Mouse (Mus musculus) forebrain, embryonic 10.5 days (tissue): ENCODE data around the gene Hlcs. TPM values are rescaled to one million over a fixed set of nuclear protein-coding genes. Genes with fewer than 3 reads are reported as not detected.
"Not testable (repeated sequence)": the region's sequence is repeated elsewhere in the genome, so short reads cannot be mapped to it uniquely, and the experiment has no call there.

Experiments
- DNase-seq: peaks from one replicate; pipeline ENCODE4 v3.0.0-alpha.2; 2017; ENCODE audit warnings: low spot score; ENCODE audit errors: extremely low spot score
- H3K27ac ChIP-seq: fragments of 300-500 bp; sonication (generic); 2 replicates; pipeline ENCODE4 v1.5.1; 2016; ENCODE audit warnings: mild to moderate bottlenecking
- H3K27me3 ChIP-seq: fragments of 300-500 bp; sonication (generic); 2 replicates; pipeline ENCODE4 v1.6.1; 2016; ENCODE audit warnings: mild to moderate bottlenecking; ENCODE audit not compliant: poor library complexity, severe bottlenecking
- H3K36me3 ChIP-seq: fragments of 300-500 bp; sonication (generic); replicated peaks from 2 replicates; pipeline ENCODE4 v1.6.1; 2016; ENCODE audit warnings: mild to moderate bottlenecking, moderate library complexity
- H3K4me1 ChIP-seq: fragments of 300-500 bp; sonication (generic); 2 replicates; pipeline ENCODE4 v1.6.1; 2016
- H3K4me3 ChIP-seq: fragments of 300-500 bp; sonication (generic); 2 replicates; pipeline ENCODE4 v1.5.1; 2016; ENCODE audit warnings: mild to moderate bottlenecking, moderate library complexity
- H3K9me3 ChIP-seq: fragments of 300-500 bp; sonication (generic); 2 replicates; pipeline ENCODE4 v1.6.1; 2016; ENCODE audit warnings: mild to moderate bottlenecking, moderate library complexity
- WGBS: fragments of 180-500 bp; shearing (Covaris S2); methylation state at CpG from one replicate; pipeline ENCODE4 v1.1.7; 2016; 5-methylcytosine and 5-hydroxymethylcytosine counted together
- polyA plus RNA-seq: library from polyadenylated mRNA; unstranded; fragments of >200 nt; fragmentation: Nextera tagmentation; extraction: Ambion mirVana; gene quantifications from 2 replicates; pipeline ENCODE4 v1.2.1, GENCODE M21; 2016

The Hlcs gene
- polyA plus RNA-seq, 1 experiment from 2014 or later, result 14.4 TPM

GRCm38 (mm10) chr16:94345733-94346132 is 32.4 kb upstream of the Hlcs start:
- Histone ChIP-seq H3K27me3 (no peaks in the 10 kb centered on the region), H3K9me3 (no peaks in the 10 kb centered on the region), H3K4me1 (peaks cover 10% of the 10 kb centered on the region; the same call in 1 of the 2 replicates), H3K27ac (no peak overlapping the region), H3K36me3 (no peaks in the 10 kb centered on the region), H3K4me3 (no peak overlapping the region)
- no peak for DNase-seq
- WGBS, result 83% methylated on average over 1 of the region's 1 CpGs

DNA sequence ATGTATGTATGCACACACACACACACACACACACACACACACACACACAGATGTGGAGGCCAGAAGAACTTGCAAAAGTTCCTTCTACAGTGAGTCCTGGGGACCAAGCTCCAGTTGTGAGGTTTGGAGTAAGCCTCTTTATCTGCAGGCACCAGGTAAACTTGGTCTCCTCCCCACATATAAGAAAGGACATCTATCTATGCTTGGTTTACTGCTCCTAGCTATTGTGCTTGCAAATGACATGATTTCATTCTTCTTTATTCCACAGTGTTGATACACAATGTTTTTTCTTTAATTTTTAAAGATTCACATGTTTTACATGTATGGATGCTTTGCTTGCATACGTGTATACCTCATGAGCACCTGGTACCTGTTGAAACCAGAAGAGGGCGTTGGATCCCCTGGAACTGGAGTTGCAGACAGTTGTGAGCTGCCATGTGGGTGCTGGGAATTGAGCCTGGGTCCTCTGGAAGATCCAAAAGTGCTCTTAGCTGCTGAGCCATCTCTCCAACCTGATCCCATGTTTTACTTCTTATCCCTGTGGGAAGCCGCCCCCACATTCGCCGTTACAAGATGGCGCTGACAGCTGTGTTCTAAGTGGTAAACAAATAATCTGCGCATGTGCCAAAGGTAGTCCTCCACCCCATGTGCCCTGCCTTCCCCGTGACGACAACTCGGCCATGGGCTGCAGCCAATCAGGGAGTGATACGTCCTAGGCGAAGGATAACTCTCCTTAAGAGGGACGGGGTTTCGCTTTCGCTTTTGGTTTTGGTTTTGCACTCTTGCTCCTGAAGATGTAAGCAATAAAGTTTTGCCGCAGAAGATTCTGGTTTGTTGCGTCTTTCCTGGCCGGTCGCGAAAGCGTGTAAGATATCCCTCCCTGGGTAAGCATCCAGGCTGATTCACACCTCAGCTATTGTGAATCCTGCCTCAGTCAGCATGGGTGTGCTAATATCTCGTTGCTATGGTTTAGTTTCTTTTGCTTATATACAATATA is 26.1 kb upstream of the Hlcs start:
- not testable (repeated sequence) for DNase-seq, H3K36me3 ChIP-seq, H3K4me1 ChIP-seq, H3K9me3 ChIP-seq, H3K4me3 ChIP-seq, H3K27me3 ChIP-seq, H3K27ac ChIP-seq
- WGBS, result 93% methylated on average over 22 of the region's 22 CpGs

GRCm38 (mm10) chr16:94335656-94336055 is 22.3 kb upstream of the Hlcs start:
- H3K27me3 ChIP-seq, result peaks cover 8% of the 10 kb centered on the region
- H3K4me1 ChIP-seq, result peaks cover 7% of the 10 kb centered on the region
- H3K9me3 ChIP-seq, result no peaks in the 10 kb centered on the region
- no peak overlapping the region for H3K27ac ChIP-seq
- no peak overlapping the region for H3K4me3 ChIP-seq
- no peak for DNase-seq
- WGBS, result 43% methylated on average over 5 of the region's 5 CpGs
- no peaks in the 10 kb centered on the region for H3K36me3 ChIP-seq

GRCm38 (mm10) chr16:94331886-94332252 is 18.5 kb upstream of the Hlcs start:
- Histone ChIP-seq H3K4me1 (peaks cover 39% of the 10 kb centered on the region), H3K4me3 (no peak overlapping the region), H3K27me3 (peaks cover 46% of the 10 kb centered on the region), H3K9me3 (no peaks in the 10 kb centered on the region), H3K27ac (no peak overlapping the region), H3K36me3 (no peaks in the 10 kb centered on the region)
- WGBS, result 61% methylated on average over 5 of the region's 5 CpGs
- peak; percentile 39 for DNase-seq

GRCm38 (mm10) chr16:94331233-94331885 is 18.0 kb upstream of the Hlcs start:
- H3K9me3 ChIP-seq, result no peaks in the 10 kb centered on the region
- no peak overlapping the region for H3K27ac ChIP-seq
- 85% methylated on average over 9 of the region's 9 CpGs for WGBS
- H3K4me1 ChIP-seq, result peaks cover 39% of the 10 kb centered on the region
- H3K4me3 ChIP-seq, result no peak overlapping the region
- DNase-seq, result no peak
- no peaks in the 10 kb centered on the region for H3K36me3 ChIP-seq
- H3K27me3 ChIP-seq, result peaks cover 51% of the 10 kb centered on the region

DNA sequence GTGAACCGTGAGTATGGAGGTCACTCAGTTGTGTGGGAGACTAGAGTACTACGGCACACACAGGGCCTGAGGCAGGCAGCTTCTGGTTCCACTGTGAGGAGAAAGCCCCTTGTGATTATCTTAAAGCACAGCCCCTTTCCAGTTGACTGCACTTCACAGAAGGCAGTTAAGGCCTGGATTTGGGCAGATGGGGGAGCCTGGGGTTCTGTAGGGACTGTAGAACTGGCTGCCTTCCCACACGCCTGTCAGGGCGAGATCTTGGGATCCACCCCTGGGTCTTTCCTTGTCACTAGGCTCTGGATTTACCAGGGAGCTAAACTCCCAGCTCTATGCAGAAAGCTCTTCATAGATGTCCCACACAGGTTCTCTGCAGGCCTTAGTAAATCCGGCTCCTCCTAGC is 17.1 kb upstream of the Hlcs start:
- WGBS, result 34% methylated on average over 5 of the region's 5 CpGs
- H3K27ac ChIP-seq, result peak overlapping the region; percentile 3; the same call in 1 of the 2 replicates
- H3K4me3 ChIP-seq, result no peak overlapping the region
- peaks cover 35% of the 10 kb centered on the region for H3K4me1 ChIP-seq
- H3K9me3 ChIP-seq, result no peaks in the 10 kb centered on the region
- H3K36me3 ChIP-seq, result no peaks in the 10 kb centered on the region
- DNase-seq, result no peak
- H3K27me3 ChIP-seq, result peaks cover 60% of the 10 kb centered on the region

- H3K9me3 ChIP-seq, result no peaks in the 10 kb centered on the region
- H3K4me3 ChIP-seq, result peak overlapping the region; percentile 61
- H3K4me1 ChIP-seq, result peaks cover 35% of the 10 kb centered on the region
- DNase-seq, result peak; percentile 33
- no peaks in the 10 kb centered on the region for H3K36me3 ChIP-seq
- peak overlapping the region; percentile 83; the same call in 1 of the 2 replicates for H3K27ac ChIP-seq
- H3K27me3 ChIP-seq, result peaks cover 60% of the 10 kb centered on the region
- 6% methylated on average over 25 of the region's 25 CpGs for WGBS
These were observed 15.8 kb upstream of the Hlcs start for GRCm38 (mm10) chr16:94328881-94329867.

- no peaks in the 10 kb centered on the region for H3K36me3 ChIP-seq
- DNase-seq, result peak; percentile 54
- no peaks in the 10 kb centered on the region for H3K9me3 ChIP-seq
- WGBS, result 1% methylated on average over 63 of the region's 63 CpGs
- peak within 1 kb of the TSS; percentile 61 for H3K4me3 ChIP-seq
- peaks cover 35% of the 10 kb centered on the region for H3K4me1 ChIP-seq
- peak within 1 kb of the TSS; percentile 83 for H3K27ac ChIP-seq
- H3K27me3 ChIP-seq, result peaks cover 60% of the 10 kb centered on the region
These were observed 14.7 kb upstream of the Hlcs start, which contains the start of gene Ripply3 for GRCm38 (mm10) chr16:94327781-94328711. Ripply3 (plus strand) TSS chr16:94328420.

- Histone ChIP-seq H3K4me1 (peaks cover 35% of the 10 kb centered on the region), H3K27ac (no peak overlapping the region), H3K27me3 (peaks cover 56% of the 10 kb centered on the region), H3K9me3 (no peaks in the 10 kb centered on the region), H3K4me3 (no peak overlapping the region), H3K36me3 (no peaks in the 10 kb centered on the region)
- WGBS, result 87% methylated on average over 3 of the region's 3 CpGs
- no peak for DNase-seq
These were observed 12.6 kb upstream of the Hlcs start for GRCm38 (mm10) chr16:94326008-94326407.

DNA sequence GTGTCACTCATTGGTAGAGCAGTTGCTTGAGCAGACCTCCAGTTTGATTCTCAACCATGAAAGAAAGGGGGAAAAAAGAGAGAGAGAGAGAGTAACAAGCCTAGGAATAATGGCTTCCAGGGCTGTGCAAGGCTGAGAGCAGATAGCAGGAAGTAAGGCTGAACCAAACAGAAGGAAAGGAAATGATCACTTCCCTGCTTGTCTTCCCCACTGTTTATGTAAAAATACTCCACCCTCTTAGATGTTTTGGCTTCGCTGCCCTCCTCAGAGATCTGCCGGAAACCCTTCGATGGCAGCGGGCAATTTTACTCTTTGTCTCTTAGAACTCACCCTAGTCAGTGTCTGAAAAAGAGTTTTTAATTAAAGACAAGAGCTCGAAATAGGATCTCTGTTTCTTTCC is 10.3 kb upstream of the Hlcs start:
- Histone ChIP-seq H3K4me3 (no peak overlapping the region), H3K9me3 (no peaks in the 10 kb centered on the region), H3K4me1 (peaks cover 12% of the 10 kb centered on the region), H3K36me3 (no peaks in the 10 kb centered on the region), H3K27me3 (peaks cover 32% of the 10 kb centered on the region), H3K27ac (no peak overlapping the region)
- 77% methylated on average over 5 of the region's 5 CpGs for WGBS
- DNase-seq, result no peak

GRCm38 (mm10) chr16:94320223-94320622 is 6.9 kb upstream of the Hlcs start:
- no peaks in the 10 kb centered on the region for H3K9me3 ChIP-seq
- no peak for DNase-seq
- H3K27ac ChIP-seq, result no peak overlapping the region
- H3K4me1 ChIP-seq, result no peaks in the 10 kb centered on the region
- WGBS, result 84% methylated on average over 5 of the region's 5 CpGs
- H3K4me3 ChIP-seq, result no peak overlapping the region
- peaks cover 2% of the 10 kb centered on the region; the same call in 1 of the 2 replicates for H3K27me3 ChIP-seq
- H3K36me3 ChIP-seq, result no peaks in the 10 kb centered on the region
